Mouse (Mus musculus) cerebellum, adult 2 months (tissue): ENCODE data around the gene Dctd.

Experiments
- CTCF ChIP-seq: fragments of 200-500 bp; IDR thresholded peaks from 2 replicates; pipeline ENCODE4 v1.5.1; 2011; ENCODE audit warnings: low read depth, mild to moderate bottlenecking, control low read depth, low read length, moderate library complexity, borderline replicate concordance; ENCODE audit not compliant: insufficient read depth
- POLR2A ChIP-seq: fragments of 200-500 bp; IDR thresholded peaks from 2 replicates; pipeline ENCODE4 v1.6.1; 2011; ENCODE audit warnings: low read length, control low read depth, borderline replicate concordance; ENCODE audit not compliant: insufficient read depth

DNA sequence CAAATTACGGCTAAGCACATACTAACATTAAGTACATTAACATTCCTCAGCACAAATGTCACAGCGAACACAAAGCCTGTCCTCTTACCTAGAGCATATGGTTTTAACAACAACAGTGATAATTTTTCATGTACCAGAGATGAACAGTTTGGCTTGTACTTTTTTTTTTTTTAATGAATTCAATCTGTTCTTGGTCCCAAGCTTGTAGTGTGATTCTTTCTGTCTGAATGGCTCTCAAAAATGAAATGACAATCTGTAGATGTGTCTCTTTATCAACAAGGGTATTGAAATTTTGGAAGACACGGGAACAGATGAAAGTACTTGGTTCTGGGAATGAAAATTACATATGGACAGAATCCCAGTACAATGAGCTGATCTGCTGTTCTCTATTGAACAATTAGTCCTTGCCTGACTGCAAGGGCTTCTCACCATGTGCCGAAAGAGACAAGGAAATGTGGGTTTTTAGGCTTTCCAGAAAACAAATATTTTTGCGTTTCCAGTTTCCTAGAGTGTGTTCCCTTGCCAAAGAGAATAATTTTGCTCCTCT lies 35.3 kb upstream of the Dctd start:
- no peak for TF ChIP-seq POLR2A
- TF ChIP-seq CTCF, result no peak
